Mouse (Mus musculus): Measurements from ENCODE around the gene Fam198a.

Fam198a gene

GRCm38 (mm10) chr9:122022776-122023175, 72.0 kb downstream of the Fam198a start:
- DNase-seq: no peak

DNA sequence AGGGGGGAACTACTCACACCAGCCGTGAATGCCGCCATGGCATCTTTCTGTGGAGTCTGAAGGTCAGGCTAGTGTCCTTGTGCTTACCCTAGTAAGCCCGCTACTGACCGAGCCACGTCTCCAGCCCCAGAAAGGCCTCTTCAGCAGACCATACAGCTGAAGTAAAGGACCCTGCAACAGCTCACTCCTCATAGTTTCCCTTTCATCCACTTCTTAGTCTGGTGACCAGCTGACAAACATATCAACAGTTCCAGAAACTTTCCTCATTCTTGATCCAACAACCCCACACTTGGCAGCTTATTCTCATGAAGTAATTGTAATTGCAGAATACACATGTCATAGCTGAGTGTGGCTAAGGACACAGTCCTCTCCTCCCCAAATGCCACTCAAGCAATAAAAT, 73.1 kb downstream of the Fam198a start:
- no peak for DNase-seq

- no peak for DNase-seq
These were observed 73.6 kb downstream of the Fam198a start for GRCm38 (mm10) chr9:122024419-122024818.

DNA sequence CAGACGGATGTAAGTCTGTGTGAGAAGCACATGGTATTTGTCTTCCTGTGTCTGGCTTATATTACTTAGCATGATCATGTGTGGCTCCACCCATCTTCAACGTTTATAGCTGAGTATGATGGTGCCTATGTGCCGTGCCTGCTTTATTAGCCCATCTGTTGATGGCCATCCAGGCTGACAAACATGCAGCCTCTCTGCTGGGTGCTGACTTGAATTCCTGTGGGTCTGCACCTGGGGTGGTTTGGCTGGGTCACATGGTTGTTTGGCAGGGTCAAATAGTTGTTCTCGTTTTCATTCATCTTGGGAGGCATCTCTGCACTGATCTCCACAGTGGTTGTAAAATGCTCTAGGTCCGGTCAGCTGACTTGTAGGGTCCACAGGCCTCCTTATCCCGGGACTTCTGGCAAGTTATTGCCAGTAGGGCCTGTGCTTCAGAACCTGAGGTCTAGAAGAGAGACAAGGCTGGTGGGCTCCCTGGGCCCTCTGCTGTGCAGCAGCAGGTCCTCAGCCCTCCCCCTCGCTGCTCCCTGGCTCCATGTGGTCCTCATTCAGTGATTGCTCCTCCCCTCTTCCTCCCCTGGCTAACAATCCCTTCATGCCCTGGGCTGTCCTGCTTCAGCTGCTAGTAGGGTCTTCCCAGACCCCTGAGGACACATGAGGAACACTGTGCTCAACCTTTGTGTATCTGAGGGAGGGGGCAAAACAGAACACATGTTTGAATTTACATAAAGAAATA, 75.2 kb downstream of the Fam198a start:
- DNase-seq: no peak

- DNase-seq: no peak
These were observed 76.5 kb downstream of the Fam198a start for GRCm38 (mm10) chr9:122027081-122027913.

GRCm38 (mm10) chr9:122027914-122028745, 77.3 kb downstream of the Fam198a start:
- no peak for DNase-seq

DNA sequence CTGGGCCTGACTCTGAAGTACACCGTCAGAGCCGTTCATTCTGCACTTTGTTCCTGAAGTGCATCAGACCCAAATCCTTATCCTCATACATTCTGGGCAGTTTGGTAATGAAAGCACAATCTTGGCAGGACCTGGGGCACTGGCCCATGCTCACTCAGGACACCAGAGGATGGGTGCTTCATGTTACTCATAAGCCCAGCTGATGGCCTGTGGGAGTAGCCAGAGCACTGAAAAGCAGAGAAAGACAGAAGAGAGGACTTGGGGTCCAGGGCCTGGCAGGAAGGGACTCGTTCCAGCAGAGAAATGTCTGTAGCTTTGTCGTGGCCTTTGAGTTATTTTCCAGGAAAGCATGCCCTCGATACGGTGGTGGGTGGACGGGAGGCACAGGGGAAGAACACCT, 79.0 kb downstream of the Fam198a start:
- no peak for DNase-seq
